Mouse (Mus musculus) adrenal gland, adult (tissue): ENCODE data around the gene Setd7.
"Not testable (repeated sequence)": the region's sequence is repeated elsewhere in the genome, so short reads cannot be mapped to it uniquely, and the experiment has no call there.

Source experiments
- DNase-seq, 2 experiments: peaks; one replicate each; pipeline ENCODE4 v3.0.0; 2022 to 2023; ENCODE audit warnings: low spot score in 1 of 2; ENCODE audit not compliant: inconsistent age in 2 of 2

Gene Setd7

GRCm38 (mm10) chr3:51560511-51561108 lies at the start of gene Setd7:
Setd7 (minus strand) TSS chr3:51560879.
- DNase-seq = peak; percentile 88 to 96

GRCm38 (mm10) chr3:51604489-51604888 lies 43.8 kb upstream of the Setd7 start:
- no peak for DNase-seq

GRCm38 (mm10) chr3:51603705-51604291 lies 43.1 kb upstream of the Setd7 start:
- DNase-seq = peak; percentile 44 to 74

GRCm38 (mm10) chr3:51601461-51601860 lies 40.8 kb upstream of the Setd7 start:
- no peak for DNase-seq

- no peak for DNase-seq
These were observed 40.0 kb upstream of the Setd7 start for GRCm38 (mm10) chr3:51600728-51601127.

- DNase-seq = no peak
These were observed 38.5 kb upstream of the Setd7 start for GRCm38 (mm10) chr3:51599057-51599630.

GRCm38 (mm10) chr3:51596538-51596937 lies 35.9 kb upstream of the Setd7 start:
- DNase-seq = peak; percentile 33 to 56

GRCm38 (mm10) chr3:51593506-51593905 lies 32.8 kb upstream of the Setd7 start:
- DNase-seq = peak in 1 of 2 experiments; percentile 55

- DNase-seq = no peak
These were observed 30.9 kb upstream of the Setd7 start for GRCm38 (mm10) chr3:51591591-51591990.

GRCm38 (mm10) chr3:51590207-51590892 lies 29.7 kb upstream of the Setd7 start:
- no peak for DNase-seq

- DNase-seq = no peak
These were observed 27.1 kb upstream of the Setd7 start for GRCm38 (mm10) chr3:51587697-51588262.

- peak; percentile 80 to 95 for DNase-seq
These were observed 23.1 kb upstream of the Setd7 start for GRCm38 (mm10) chr3:51583574-51584391.

- DNase-seq = not testable (repeated sequence)
These were observed 18.6 kb upstream of the Setd7 start for GRCm38 (mm10) chr3:51579243-51579642.

GRCm38 (mm10) chr3:51577816-51578749 lies 17.4 kb upstream of the Setd7 start:
- DNase-seq = peak; percentile 58 to 88

- no peak for DNase-seq
These were observed 16.7 kb upstream of the Setd7 start for GRCm38 (mm10) chr3:51577359-51577758.

GRCm38 (mm10) chr3:51573915-51574314 lies 13.2 kb upstream of the Setd7 start:
- no peak for DNase-seq

- DNase-seq = no peak
These were observed 9.5 kb upstream of the Setd7 start for GRCm38 (mm10) chr3:51570200-51570599.

GRCm38 (mm10) chr3:51561993-51562385 lies 1.3 kb upstream of the Setd7 start:
- DNase-seq = no peak

- peak; percentile 69 to 86 for DNase-seq
These were observed 672 bp upstream of the Setd7 start for GRCm38 (mm10) chr3:51561109-51561992.
